Mouse (Mus musculus): ENCODE results near the gene Tmem186.

The Tmem186 gene

GRCm38 (mm10) chr16:8603789-8604188 is 33.7 kb downstream of the Tmem186 start:
- DNase-seq = no peak

GRCm38 (mm10) chr16:8597516-8597915 is 40.0 kb downstream of the Tmem186 start:
- DNase-seq = no peak

- no peak for DNase-seq
Observed at GRCm38 (mm10) chr16:8596336-8596735, 41.2 kb downstream of the Tmem186 start.

- DNase-seq = no peak
Observed at GRCm38 (mm10) chr16:8595411-8595810, 42.1 kb downstream of the Tmem186 start.

- no peak for DNase-seq
Observed at GRCm38 (mm10) chr16:8585056-8585455, 52.5 kb downstream of the Tmem186 start.

GRCm38 (mm10) chr16:8584248-8584647 is 53.3 kb downstream of the Tmem186 start:
- DNase-seq = no peak
